Mouse (Mus musculus) liver, embryonic 16.5 days (tissue): Measurements from ENCODE around the gene Grcc10. TPM values are rescaled to one million over a fixed set of nuclear protein-coding genes. Genes with fewer than 3 reads are reported as not detected.

ENCODE experiments used
- ATAC-seq: fragments of 200-750 bp; cut with Nextera tagmentation; 2 replicates; pipeline ENCODE4 v1.8.0; 2017; ENCODE audit warnings: low read depth, mild to moderate bottlenecking, moderate number of reproducible peaks, moderate library complexity
- H3K27ac ChIP-seq: fragments of 300-500 bp; sonication (generic); 2 replicates; pipeline ENCODE4 v1.5.1; 2014; ENCODE audit warnings: mild to moderate bottlenecking, low read length
- H3K27me3 ChIP-seq: fragments of 300-500 bp; sonication (generic); 2 replicates; pipeline ENCODE4 v1.6.1; 2014; ENCODE audit warnings: low read depth, low read length, mixed read lengths; ENCODE audit not compliant: control insufficient read depth, insufficient read depth
- H3K36me3 ChIP-seq: fragments of 300-500 bp; sonication (generic); 2 replicates; pipeline ENCODE4 v1.6.1; 2014; ENCODE audit warnings: mild to moderate bottlenecking; ENCODE audit not compliant: control insufficient read depth, insufficient read depth
- H3K4me1 ChIP-seq: fragments of 300-500 bp; sonication (generic); 2 replicates; pipeline ENCODE4 v1.6.1; 2014; ENCODE audit warnings: low read depth, low read length, mixed read lengths; ENCODE audit not compliant: control insufficient read depth
- H3K4me2 ChIP-seq: fragments of 300-500 bp; sonication (generic); 2 replicates; pipeline ENCODE4 v1.6.1; 2014; ENCODE audit warnings: low read depth, low read length, mixed read lengths
- H3K4me3 ChIP-seq: fragments of 300-500 bp; sonication (generic); 2 replicates; pipeline ENCODE4 v1.5.1; 2014; ENCODE audit warnings: low read depth, mild to moderate bottlenecking, low read length
- H3K9ac ChIP-seq: fragments of 300-500 bp; sonication (generic); 2 replicates; pipeline ENCODE4 v1.6.1; 2014; ENCODE audit warnings: low read depth, low read length
- H3K9me3 ChIP-seq: fragments of 300-500 bp; sonication (generic); replicated peaks from 2 replicates; pipeline ENCODE4 v1.6.1; 2016; ENCODE audit warnings: low read length; ENCODE audit not compliant: control insufficient read depth
- WGBS: fragments of 180-500 bp; shearing (Covaris S2); extraction: QIAGEN DNeasy Blood & Tissue Kit; methylation state at CpG from one replicate; pipeline ENCODE4 v1.1.7; 2014; ENCODE audit not compliant: insufficient replicate concordance; 5-methylcytosine and 5-hydroxymethylcytosine counted together
- polyA plus RNA-seq: library from polyadenylated mRNA; unstranded; fragments of >200 nt; fragmentation: Nextera tagmentation; extraction: Ambion mirVana; gene quantifications from 2 replicates; pipeline ENCODE4 v1.2.1, GENCODE M21; 2015

Grcc10 gene
- polyA plus RNA-seq: 80.7 and 83.6 TPM in 2 replicates

- peak; percentile 62 for ATAC-seq
- no peaks in the 10 kb centered on the region for H3K36me3 ChIP-seq
- H3K27me3 ChIP-seq: no peaks in the 10 kb centered on the region
- peak within 1 kb of the TSS; percentile 96 for H3K27ac ChIP-seq
- peaks cover 39% of the 10 kb centered on the region for H3K4me1 ChIP-seq
- H3K4me2 ChIP-seq: peak within 1 kb of the TSS; percentile 95
- WGBS: under 1% methylated on average over 41 of the region's 41 CpGs
- no peaks in the 10 kb centered on the region for H3K9me3 ChIP-seq
- H3K9ac ChIP-seq: peak within 1 kb of the TSS; percentile 75
- peak within 1 kb of the TSS; percentile 70 for H3K4me3 ChIP-seq
Observed at GRCm38 (mm10) chr6:124740888-124741761, at the start of gene Grcc10. Gene Grcc10, minus strand, starts transcription at chr6:124741374.

GRCm38 (mm10) chr6:124790121-124790520, 48.9 kb upstream of the Grcc10 start:
- WGBS: 56% methylated on average over 4 of the region's 4 CpGs
- Histone ChIP-seq H3K4me3 (no peak overlapping the region), H3K36me3 (no peaks in the 10 kb centered on the region), H3K27me3 (no peaks in the 10 kb centered on the region), H3K9me3 (no peaks in the 10 kb centered on the region), H3K9ac (no peak overlapping the region), H3K27ac (no peak overlapping the region), H3K4me2 (no peak overlapping the region), H3K4me1 (peaks cover 4% of the 10 kb centered on the region; the same call in 1 of the 2 replicates)
- no peak for ATAC-seq

GRCm38 (mm10) chr6:124789519-124789918, 48.3 kb upstream of the Grcc10 start:
- peaks cover 4% of the 10 kb centered on the region; the same call in 1 of the 2 replicates for H3K4me1 ChIP-seq
- 75% methylated on average over 4 of the region's 4 CpGs for WGBS
- H3K4me2 ChIP-seq: no peak overlapping the region
- no peak overlapping the region for H3K27ac ChIP-seq
- ATAC-seq: no peak
- H3K4me3 ChIP-seq: no peak overlapping the region
- H3K9me3 ChIP-seq: no peaks in the 10 kb centered on the region
- H3K9ac ChIP-seq: no peak overlapping the region
- H3K36me3 ChIP-seq: no peaks in the 10 kb centered on the region
- H3K27me3 ChIP-seq: no peaks in the 10 kb centered on the region

- no peaks in the 10 kb centered on the region for H3K9me3 ChIP-seq
- H3K27ac ChIP-seq: no peak overlapping the region
- no peak overlapping the region for H3K4me2 ChIP-seq
- no peak overlapping the region for H3K4me3 ChIP-seq
- H3K27me3 ChIP-seq: no peaks in the 10 kb centered on the region
- H3K4me1 ChIP-seq: peaks cover 4% of the 10 kb centered on the region; the same call in 1 of the 2 replicates
- 63% methylated on average over 10 of the region's 10 CpGs for WGBS
- no peaks in the 10 kb centered on the region for H3K36me3 ChIP-seq
- H3K9ac ChIP-seq: no peak overlapping the region
- ATAC-seq: no peak
Observed at GRCm38 (mm10) chr6:124787722-124788121, 46.5 kb upstream of the Grcc10 start.

GRCm38 (mm10) chr6:124786756-124787420, 45.7 kb upstream of the Grcc10 start:
- 30% methylated on average over 8 of the region's 8 CpGs for WGBS
- ATAC-seq: peak; percentile 66
- Histone ChIP-seq H3K9ac (no peak overlapping the region), H3K27me3 (no peaks in the 10 kb centered on the region), H3K4me2 (no peak overlapping the region), H3K36me3 (no peaks in the 10 kb centered on the region), H3K4me1 (peaks cover 4% of the 10 kb centered on the region; the same call in 1 of the 2 replicates), H3K9me3 (no peaks in the 10 kb centered on the region), H3K4me3 (no peak overlapping the region), H3K27ac (peak overlapping the region; percentile 35; the same call in 1 of the 2 replicates)

GRCm38 (mm10) chr6:124782436-124782835, 41.3 kb upstream of the Grcc10 start:
- peak overlapping the region; percentile 26 for H3K4me3 ChIP-seq
- H3K9ac ChIP-seq: no peak overlapping the region
- WGBS: 12% methylated on average over 6 of the region's 6 CpGs
- peaks cover 26% of the 10 kb centered on the region for H3K27me3 ChIP-seq
- no peaks in the 10 kb centered on the region for H3K36me3 ChIP-seq
- no peaks in the 10 kb centered on the region; the same call in 1 of the 2 replicates for H3K4me1 ChIP-seq
- ATAC-seq: 0 out of 2 replicates have a peak, but pooled peaks have one; percentile 16
- peak overlapping the region; percentile 27; the same call in 1 of the 2 replicates for H3K4me2 ChIP-seq
- H3K27ac ChIP-seq: no peak overlapping the region
- no peaks in the 10 kb centered on the region for H3K9me3 ChIP-seq

GRCm38 (mm10) chr6:124780917-124781316, 39.7 kb upstream of the Grcc10 start:
- no peaks in the 10 kb centered on the region for H3K36me3 ChIP-seq
- no peaks in the 10 kb centered on the region for H3K9me3 ChIP-seq
- peaks cover 26% of the 10 kb centered on the region for H3K27me3 ChIP-seq
- H3K27ac ChIP-seq: no peak overlapping the region
- no peak overlapping the region for H3K9ac ChIP-seq
- H3K4me2 ChIP-seq: no peak overlapping the region
- 66% methylated on average over 7 of the region's 7 CpGs for WGBS
- no peak for ATAC-seq
- H3K4me3 ChIP-seq: no peak overlapping the region
- no peaks in the 10 kb centered on the region; the same call in 1 of the 2 replicates for H3K4me1 ChIP-seq

- ATAC-seq: no peak
Observed at GRCm38 (mm10) chr6:124779984-124780416, 38.8 kb upstream of the Grcc10 start.

More at GRCm38 (mm10) chr6:124779984-124780416, 38.8 kb upstream of the Grcc10 start:
- Histone ChIP-seq H3K27me3 (peaks cover 26% of the 10 kb centered on the region), H3K4me3 (peak overlapping the region; percentile 15), H3K4me2 (peak overlapping the region; percentile 45), H3K36me3 (no peaks in the 10 kb centered on the region), H3K9me3 (no peaks in the 10 kb centered on the region), H3K9ac (no peak overlapping the region), H3K27ac (no peak overlapping the region), H3K4me1 (no peaks in the 10 kb centered on the region; the same call in 1 of the 2 replicates)
- WGBS: 14% methylated on average over 10 of the region's 10 CpGs
